Mouse (Mus musculus) stomach, postnatal 0 days (tissue): ENCODE measurements at regions not wholly inside any gene's neighbourhood (a gene's known extent, or its start where the extent isn't known, plus 50 kb on each side); places are given as distances from the start of the nearest gene placed in this dataset.

Source experiments
- CTCF ChIP-seq: IDR thresholded peaks from 2 replicates; pipeline ENCODE4 v1.5.1; 2016; ENCODE audit warnings: antibody characterized with exemption, low read depth, mild to moderate bottlenecking, moderate library complexity
- EP300 ChIP-seq: optimal IDR thresholded peaks from 2 replicates; pipeline ENCODE3; 2016; ENCODE audit warnings: antibody characterized with exemption

- TF ChIP-seq CTCF (peak; percentile 38; the same call in 1 of the 2 replicates), EP300 (no peak)
Measured at GRCm38 (mm10) chr8:71778916-71779315, 53.4 kb upstream of the Fcho1 start.
